Mouse (Mus musculus) inflammation-experienced regulatory T-cells (primary cell): Measurements from ENCODE around the gene Islr. TPM values are rescaled to one million over a fixed set of nuclear protein-coding genes. Genes with fewer than 3 reads are reported as not detected.

Source experiments
- polyA plus RNA-seq, 2 experiments: library from polyadenylated mRNA; unstranded; fragments of 100-300 nt; shearing (Covaris generic); gene quantifications; one replicate each; pipeline ENCODE4 v1.2.1; 2017

Gene Islr
- polyA plus RNA-seq = 1 to 10 TPM in 1 of 2 experiments, under 1 TPM in 1; 0.10 to 1.7 TPM

DNA sequence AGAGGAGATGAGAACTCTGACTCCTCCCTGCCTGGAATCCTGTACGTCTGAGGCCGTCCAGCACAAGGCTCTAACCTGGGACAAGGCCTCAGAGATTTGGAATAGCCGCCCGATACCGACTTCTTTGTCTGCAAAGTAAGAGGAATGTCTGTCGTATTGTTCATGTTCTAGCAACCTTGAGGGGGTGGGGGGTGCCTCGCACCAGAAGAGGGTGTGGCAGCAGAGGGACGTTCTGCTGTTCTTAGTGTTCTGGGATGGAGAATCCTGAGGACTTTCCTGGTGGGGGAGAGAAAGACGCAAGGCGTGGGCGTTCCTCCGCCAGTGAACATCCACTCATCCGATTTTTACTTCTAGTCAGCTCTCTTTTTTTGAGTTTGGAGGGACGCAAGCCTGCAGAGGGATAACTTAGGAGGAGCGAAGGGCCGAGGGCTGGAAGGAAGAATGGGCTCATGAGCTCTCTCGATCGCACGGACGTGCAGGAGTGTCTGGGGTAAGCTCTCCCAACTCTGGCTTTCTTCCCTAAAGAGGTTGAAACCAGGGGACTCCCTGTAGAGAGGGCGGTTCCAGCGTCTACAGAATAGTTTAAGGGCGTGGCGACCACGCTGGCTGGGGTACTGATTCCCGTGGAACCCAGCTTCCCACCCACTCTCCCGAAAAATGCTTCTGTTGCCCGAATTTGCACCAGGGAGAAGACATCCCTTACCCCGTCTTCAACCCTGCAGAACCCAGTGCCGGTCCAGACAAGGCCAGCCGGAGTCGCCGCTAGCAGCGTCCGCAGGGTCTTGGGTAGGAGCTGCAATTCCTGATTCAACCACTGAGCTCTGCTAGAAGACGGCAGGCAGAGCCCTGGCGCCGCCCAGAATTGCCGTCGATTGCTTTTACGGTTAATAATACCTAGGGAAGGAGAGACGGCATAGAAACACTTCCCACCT is at the start of gene Islr, which contains the start of gene Islr2:
TSS of gene Islr (minus strand) at position 791 of the 932 bp plus-strand sequence.
TSS of gene Islr2 (minus strand) at position 804 of the 932 bp plus-strand sequence.

DNA sequence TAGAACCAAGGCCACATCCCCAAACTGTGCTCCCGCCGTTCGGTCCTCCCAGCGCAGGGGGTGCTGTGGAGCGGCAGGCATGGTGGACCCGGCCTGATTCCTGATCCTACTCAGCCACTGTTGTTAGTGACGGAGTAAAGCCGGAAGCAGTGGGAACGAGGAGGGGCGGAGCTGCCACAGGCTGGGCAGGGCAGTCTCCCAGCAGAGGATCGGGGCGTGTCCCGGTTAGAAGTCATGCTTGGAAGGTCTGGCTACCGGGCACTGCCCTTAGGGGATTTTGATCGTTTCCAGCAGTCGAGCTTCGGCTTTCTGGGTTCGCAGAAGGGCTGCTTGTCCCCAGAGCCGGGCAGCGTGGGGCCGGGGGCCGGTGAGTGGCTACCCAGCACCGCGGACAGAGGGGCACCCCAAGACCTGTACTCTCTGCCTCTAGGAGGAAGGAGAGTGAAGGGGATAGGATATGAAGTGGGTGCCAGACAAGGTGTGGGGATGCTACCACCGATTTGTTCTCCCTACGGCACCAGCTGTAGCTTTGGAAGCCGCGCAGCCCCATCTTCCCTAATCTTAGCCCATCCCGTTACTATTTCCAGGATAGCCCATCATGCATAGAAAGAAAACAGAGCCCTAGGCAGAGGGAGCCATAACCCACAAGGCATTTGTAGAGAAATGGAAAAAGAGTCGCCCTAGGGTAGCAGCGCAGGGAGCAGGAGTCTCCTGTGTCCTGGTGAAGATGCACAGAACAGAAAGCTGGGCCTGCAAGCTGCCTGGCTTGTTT is 49.1 kb upstream of the Islr start, which contains the start of gene Stoml1:
TSS of gene Stoml1 (plus strand) at position 132 of the 772 bp plus-strand sequence.

DNA sequence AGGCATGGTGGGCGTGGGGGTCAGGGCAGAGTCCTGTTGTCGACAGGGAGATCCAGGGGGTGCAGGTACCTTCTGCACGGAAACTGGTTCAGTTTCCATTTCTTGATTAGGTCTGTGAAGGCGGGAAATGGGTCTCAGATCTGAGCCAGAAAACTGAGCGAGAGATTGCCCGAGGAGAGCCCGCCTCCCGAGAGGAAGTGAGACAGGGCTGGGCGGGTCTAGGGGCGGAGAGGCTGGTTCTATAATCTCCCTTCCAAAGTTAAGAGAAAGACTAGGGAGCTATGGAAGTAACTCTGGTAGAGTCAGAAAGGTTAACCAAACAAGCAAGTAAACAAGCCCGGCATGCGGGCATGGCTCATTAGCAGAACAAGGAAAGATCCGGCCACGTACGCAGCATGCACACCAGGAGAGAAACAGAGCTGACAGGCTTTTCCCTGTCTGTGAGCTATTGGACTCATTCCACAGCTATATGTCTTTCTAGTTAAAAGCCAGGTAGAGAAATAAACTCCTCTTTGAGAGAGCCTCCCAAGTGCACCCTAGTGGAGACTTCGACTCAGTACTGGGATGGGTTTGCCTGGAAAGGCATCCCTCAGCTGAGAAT is 45.6 kb upstream of the Islr start, which contains the start of gene Pml:
TSS of gene Pml (minus strand) at position 195 of the 601 bp plus-strand sequence.

DNA sequence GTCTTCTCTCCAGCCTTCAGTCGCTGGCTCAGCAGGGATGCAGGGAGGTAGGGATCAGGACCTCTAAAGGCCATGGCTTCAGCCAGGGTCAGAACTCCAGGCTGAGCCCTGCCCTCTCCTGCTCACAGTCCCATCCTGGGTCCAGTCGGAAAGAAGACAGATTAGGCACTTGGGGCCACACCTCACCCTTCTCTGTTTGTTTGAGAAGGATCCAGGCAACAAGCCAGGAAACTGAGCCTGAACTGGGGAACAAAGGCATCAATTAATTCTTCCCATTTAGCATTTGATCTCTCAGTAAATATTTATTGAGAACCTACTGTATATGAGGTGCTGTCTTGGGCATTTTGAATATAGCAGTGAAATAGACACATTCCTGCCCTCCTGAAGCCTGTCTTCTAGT is 85.4 kb downstream of the Islr start, which contains the start of gene Ccdc33:
TSS of gene Ccdc33 (minus strand) at position 153 of the 400 bp plus-strand sequence.

Other genes starting within 250 kb of the Islr start
- gene Cyp11a1, start 197.9 kb downstream of the Islr start, polyA plus RNA-seq = 1 to 10 TPM in 1 of 2 experiments, not detected in 1; 1.2 TPM
- 1 to 10 TPM; 3.0 to 3.3 TPM for gene Stra6, start 140.5 kb downstream of the Islr start, polyA plus RNA-seq
- not detected for gene Ccdc33, start 85.5 kb downstream of the Islr start, polyA plus RNA-seq
- 1 to 10 TPM in 1 of 2 experiments, not detected in 1; 1.0 TPM for gene Islr2, start within 50 bp of the Islr start, polyA plus RNA-seq
- gene Pml, start 45.5 kb upstream of the Islr start, polyA plus RNA-seq = 10 to 100 TPM; 53.2 to 66.0 TPM
- 10 to 100 TPM; 26.7 to 27.0 TPM for gene Stoml1, start 48.9 kb upstream of the Islr start, polyA plus RNA-seq
- under 1 TPM; 0.12 to 0.31 TPM for gene Loxl1, start 108.9 kb upstream of the Islr start, polyA plus RNA-seq
- gene Tbc1d21, start 166.1 kb upstream of the Islr start, polyA plus RNA-seq = not detected